Mouse (Mus musculus) forebrain, embryonic 10.5 days (tissue): ENCODE data around the gene H2-Eb1. TPM values are rescaled to one million over a fixed set of nuclear protein-coding genes. Genes with fewer than 3 reads are reported as not detected.

ENCODE experiments used
- DNase-seq: peaks from one replicate; pipeline ENCODE4 v3.0.0-alpha.2; 2017; ENCODE audit warnings: low spot score; ENCODE audit errors: extremely low spot score
- H3K27ac ChIP-seq: fragments of 300-500 bp; sonication (generic); 2 replicates; pipeline ENCODE4 v1.5.1; 2016; ENCODE audit warnings: mild to moderate bottlenecking
- H3K27me3 ChIP-seq: fragments of 300-500 bp; sonication (generic); 2 replicates; pipeline ENCODE4 v1.6.1; 2016; ENCODE audit warnings: mild to moderate bottlenecking; ENCODE audit not compliant: poor library complexity, severe bottlenecking
- H3K36me3 ChIP-seq: fragments of 300-500 bp; sonication (generic); replicated peaks from 2 replicates; pipeline ENCODE4 v1.6.1; 2016; ENCODE audit warnings: mild to moderate bottlenecking, moderate library complexity
- H3K4me1 ChIP-seq: fragments of 300-500 bp; sonication (generic); 2 replicates; pipeline ENCODE4 v1.6.1; 2016
- H3K4me3 ChIP-seq: fragments of 300-500 bp; sonication (generic); 2 replicates; pipeline ENCODE4 v1.5.1; 2016; ENCODE audit warnings: mild to moderate bottlenecking, moderate library complexity
- H3K9me3 ChIP-seq: fragments of 300-500 bp; sonication (generic); 2 replicates; pipeline ENCODE4 v1.6.1; 2016; ENCODE audit warnings: mild to moderate bottlenecking, moderate library complexity
- WGBS: fragments of 180-500 bp; shearing (Covaris S2); methylation state at CpG from one replicate; pipeline ENCODE4 v1.1.7; 2016; 5-methylcytosine and 5-hydroxymethylcytosine counted together
- polyA plus RNA-seq: library from polyadenylated mRNA; unstranded; fragments of >200 nt; fragmentation: Nextera tagmentation; extraction: Ambion mirVana; gene quantifications from 2 replicates; pipeline ENCODE4 v1.2.1, GENCODE M21; 2016

H2-Eb1 gene
- polyA plus RNA-seq, 1 experiment from 2014 or later, result 1.0 TPM

GRCm38 (mm10) chr17:34344882-34345281 is 39.2 kb downstream of the H2-Eb1 start:
- no peaks in the 10 kb centered on the region for H3K9me3 ChIP-seq
- H3K36me3 ChIP-seq, result no peaks in the 10 kb centered on the region
- H3K27me3 ChIP-seq, result no peaks in the 10 kb centered on the region
- WGBS, result 94% methylated on average over 4 of the region's 4 CpGs
- no peak overlapping the region for H3K27ac ChIP-seq
- no peaks in the 10 kb centered on the region for H3K4me1 ChIP-seq
- H3K4me3 ChIP-seq, result no peak overlapping the region
- DNase-seq, result no peak

DNA sequence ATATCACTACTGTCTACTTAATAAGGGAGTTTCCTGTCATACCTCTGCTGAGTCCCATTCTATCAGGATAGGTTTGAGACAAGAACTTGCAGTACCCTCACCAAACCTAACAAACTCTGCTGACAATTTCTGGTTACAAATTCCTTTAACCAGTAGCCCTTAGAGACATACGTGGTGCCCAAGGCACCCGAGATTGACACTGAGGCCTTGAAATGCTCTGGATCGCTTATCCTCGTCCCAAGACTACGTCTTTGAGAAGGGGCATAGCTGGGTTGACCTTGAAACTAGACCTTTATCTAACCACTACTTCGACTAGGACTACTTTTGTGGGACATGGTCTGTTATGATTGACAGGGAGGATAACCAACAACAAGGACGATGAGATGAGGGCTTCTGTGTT is 39.8 kb downstream of the H2-Eb1 start:
- 88% methylated on average over 7 of the region's 7 CpGs for WGBS
- Histone ChIP-seq H3K4me1 (no peaks in the 10 kb centered on the region), H3K27ac (no peak overlapping the region), H3K27me3 (no peaks in the 10 kb centered on the region), H3K36me3 (no peaks in the 10 kb centered on the region), H3K9me3 (no peaks in the 10 kb centered on the region), H3K4me3 (no peak overlapping the region)
- no peak for DNase-seq

- no peaks in the 10 kb centered on the region for H3K27me3 ChIP-seq
- no peak for DNase-seq
- H3K4me3 ChIP-seq, result no peak overlapping the region
- no peaks in the 10 kb centered on the region for H3K36me3 ChIP-seq
- H3K27ac ChIP-seq, result no peak overlapping the region
- H3K4me1 ChIP-seq, result no peaks in the 10 kb centered on the region
- H3K9me3 ChIP-seq, result no peaks in the 10 kb centered on the region
- 78% methylated on average over 3 of the region's 3 CpGs for WGBS
Observed at GRCm38 (mm10) chr17:34346041-34346440, 40.4 kb downstream of the H2-Eb1 start.

DNA sequence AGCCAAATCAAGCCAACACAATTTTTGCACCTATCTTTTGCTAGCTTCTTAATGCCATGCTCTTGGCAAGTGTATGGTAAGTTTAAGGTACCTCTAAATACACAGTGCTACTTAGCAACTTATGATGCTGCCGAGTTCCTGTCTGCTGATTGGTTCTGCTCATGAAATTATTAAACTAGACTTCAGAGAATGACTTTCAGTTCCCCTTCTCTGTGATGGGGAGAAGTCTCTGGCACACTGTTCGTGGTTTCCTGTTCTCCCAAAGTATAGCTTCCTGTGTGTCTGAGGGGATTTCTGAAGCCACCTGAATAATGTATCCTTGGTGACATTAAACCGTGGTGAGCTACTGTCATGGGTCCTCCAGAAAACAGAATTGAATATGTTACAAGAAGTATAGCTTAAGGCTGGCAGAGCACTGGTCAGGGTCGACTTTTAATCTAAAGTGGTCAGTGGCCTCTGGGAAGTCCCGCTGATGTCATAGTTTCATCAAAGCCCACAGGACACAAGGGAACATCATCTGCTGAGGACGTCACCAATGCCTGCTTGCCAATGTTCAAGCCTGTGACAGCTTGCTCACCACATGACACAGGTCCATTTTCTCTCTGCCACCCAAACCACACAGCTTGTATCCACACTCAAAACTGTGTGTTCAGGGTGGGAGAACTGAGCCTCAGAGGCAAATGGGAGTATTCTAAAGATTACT is 42.1 kb downstream of the H2-Eb1 start:
- no peaks in the 10 kb centered on the region for H3K27me3 ChIP-seq
- H3K9me3 ChIP-seq, result no peaks in the 10 kb centered on the region
- no peak overlapping the region for H3K27ac ChIP-seq
- H3K36me3 ChIP-seq, result no peaks in the 10 kb centered on the region
- no peaks in the 10 kb centered on the region for H3K4me1 ChIP-seq
- DNase-seq, result no peak
- WGBS, result 77% methylated on average over 6 of the region's 6 CpGs
- H3K4me3 ChIP-seq, result no peak overlapping the region

DNA sequence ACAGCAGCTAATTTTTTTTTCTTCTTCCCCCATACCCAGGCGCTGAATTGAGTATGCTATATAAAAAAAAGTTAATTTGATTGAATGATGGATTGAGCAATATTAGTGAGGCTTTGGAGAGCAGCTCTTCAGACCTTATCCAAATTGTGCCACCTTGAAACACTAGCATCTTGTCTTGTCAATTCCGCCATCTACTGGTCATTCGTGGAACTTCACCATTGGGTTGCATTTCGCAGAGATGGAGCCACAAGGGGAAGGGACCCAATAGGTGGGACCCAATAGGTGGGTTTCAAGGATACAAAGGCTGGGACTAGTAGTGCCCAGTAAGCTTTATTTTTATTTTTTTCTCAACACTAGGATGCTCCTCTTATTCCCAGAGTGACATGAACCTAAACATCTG is 43.8 kb downstream of the H2-Eb1 start:
- Histone ChIP-seq H3K4me1 (no peaks in the 10 kb centered on the region), H3K4me3 (no peak overlapping the region), H3K27me3 (no peaks in the 10 kb centered on the region), H3K27ac (no peak overlapping the region), H3K9me3 (no peaks in the 10 kb centered on the region), H3K36me3 (no peaks in the 10 kb centered on the region)
- peak; percentile 62 for DNase-seq
- WGBS, result 5% methylated on average over 4 of the region's 4 CpGs

DNA sequence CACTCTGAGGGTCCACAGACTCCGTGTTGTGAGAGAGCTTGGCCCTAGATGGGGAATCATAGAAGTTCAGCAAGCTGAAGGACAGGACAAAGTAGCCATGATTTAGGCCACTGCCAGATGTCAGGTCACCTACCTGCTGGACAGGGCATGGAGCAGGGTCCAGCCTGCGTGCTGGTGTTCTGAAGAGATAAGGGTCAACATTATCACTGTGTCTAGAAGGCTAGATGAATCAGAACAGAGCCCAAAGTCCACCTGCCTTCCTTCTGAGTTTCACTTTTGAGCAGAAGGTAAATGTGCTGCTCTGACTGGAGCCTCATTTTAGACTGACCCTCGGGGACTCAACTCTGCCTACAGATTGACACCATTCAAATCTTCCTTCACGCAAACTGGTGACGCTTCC is 48.9 kb downstream of the H2-Eb1 start, which contains the start of gene Btnl2:
Gene Btnl2 (plus strand): TSS at position 284 of the 400 bp plus-strand sequence.
- Histone ChIP-seq H3K9me3 (no peaks in the 10 kb centered on the region), H3K27ac (no peak within 1 kb of the TSS), H3K4me1 (no peaks in the 10 kb centered on the region), H3K36me3 (no peaks in the 10 kb centered on the region), H3K27me3 (no peaks in the 10 kb centered on the region), H3K4me3 (no peak within 1 kb of the TSS)
- WGBS, result 90% methylated on average over 5 of the region's 5 CpGs
- DNase-seq, result no peak

DNA sequence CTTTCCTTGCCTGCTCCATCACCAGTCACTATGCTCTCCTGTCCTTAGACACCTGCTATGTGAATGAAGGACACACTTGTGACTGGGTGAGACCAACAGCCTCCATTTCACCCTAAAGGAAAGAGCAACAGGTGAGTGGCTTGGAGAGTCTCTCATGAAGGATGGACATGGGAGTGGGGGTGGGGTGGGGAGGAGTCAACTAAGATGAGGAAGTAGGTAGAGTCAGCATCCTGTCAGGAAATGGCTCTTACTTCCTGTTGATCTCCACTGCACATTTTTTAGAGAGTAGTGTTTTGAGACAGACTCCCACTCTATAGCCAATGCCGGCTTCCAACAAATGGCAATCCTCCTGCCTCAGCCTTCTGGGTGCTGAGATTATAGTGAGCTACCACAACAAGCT is 49.3 kb downstream of the H2-Eb1 start:
- no peak overlapping the region for H3K27ac ChIP-seq
- H3K27me3 ChIP-seq, result no peaks in the 10 kb centered on the region
- no peaks in the 10 kb centered on the region for H3K9me3 ChIP-seq
- no peaks in the 10 kb centered on the region for H3K4me1 ChIP-seq
- H3K36me3 ChIP-seq, result no peaks in the 10 kb centered on the region
- no peak for DNase-seq
- WGBS, result 91% methylated on average over 1 of the region's 1 CpGs
- H3K4me3 ChIP-seq, result no peak overlapping the region

DNA sequence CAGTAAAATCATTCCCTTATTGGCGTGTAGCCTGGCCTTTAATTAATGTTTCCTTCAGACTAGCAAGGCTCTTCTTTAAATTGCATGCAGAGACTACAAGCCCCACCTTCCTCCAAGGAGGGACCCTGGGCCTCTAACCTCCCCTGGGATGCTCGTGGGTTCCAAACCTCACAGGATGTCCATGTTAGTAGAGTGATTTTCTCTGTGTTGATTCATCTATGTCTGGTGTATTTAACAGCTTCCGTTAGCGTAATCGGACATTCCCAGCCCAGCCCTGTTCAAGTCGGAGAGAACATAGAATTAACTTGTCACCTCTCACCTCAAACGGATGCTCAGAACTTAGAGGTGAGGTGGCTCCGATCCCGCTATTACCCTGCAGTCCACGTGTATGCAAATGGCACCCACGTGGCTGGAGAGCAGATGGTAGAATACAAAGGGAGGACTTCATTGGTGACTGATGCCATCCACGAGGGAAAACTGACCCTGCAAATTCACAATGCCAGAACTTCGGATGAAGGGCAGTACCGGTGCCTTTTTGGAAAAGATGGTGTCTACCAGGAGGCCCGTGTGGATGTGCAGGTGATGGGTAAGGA is 57.4 kb downstream of the H2-Eb1 start:
- no peak for DNase-seq
- Histone ChIP-seq H3K4me1 (no peaks in the 10 kb centered on the region), H3K9me3 (no peaks in the 10 kb centered on the region), H3K27me3 (no peaks in the 10 kb centered on the region), H3K27ac (no peak overlapping the region), H3K36me3 (no peaks in the 10 kb centered on the region), H3K4me3 (no peak overlapping the region)
- WGBS, result 85% methylated on average over 15 of the region's 15 CpGs

GRCm38 (mm10) chr17:34363676-34364310 is 58.1 kb downstream of the H2-Eb1 start:
- 86% methylated on average over 3 of the region's 3 CpGs for WGBS
- no peaks in the 10 kb centered on the region for H3K9me3 ChIP-seq
- H3K4me3 ChIP-seq, result no peak overlapping the region
- no peaks in the 10 kb centered on the region for H3K4me1 ChIP-seq
- H3K27ac ChIP-seq, result no peak overlapping the region
- DNase-seq, result no peak
- no peaks in the 10 kb centered on the region for H3K27me3 ChIP-seq
- no peaks in the 10 kb centered on the region for H3K36me3 ChIP-seq

GRCm38 (mm10) chr17:34365031-34365430 is 59.4 kb downstream of the H2-Eb1 start:
- Histone ChIP-seq H3K27ac (no peak overlapping the region), H3K4me3 (no peak overlapping the region), H3K4me1 (no peaks in the 10 kb centered on the region), H3K27me3 (no peaks in the 10 kb centered on the region), H3K36me3 (no peaks in the 10 kb centered on the region), H3K9me3 (no peaks in the 10 kb centered on the region)
- no peak for DNase-seq
- WGBS, result 82% methylated on average over 10 of the region's 10 CpGs

Other genes with a start within 250 kb of the H2-Eb1 start
- 0.12 and 0.43 TPM in 2 replicates for gene H2-Oa, start 213.5 kb upstream of the H2-Eb1 start, polyA plus RNA-seq
- 4.5 and 6.9 TPM in 2 replicates for gene H2-DMa, start 186.3 kb upstream of the H2-Eb1 start, polyA plus RNA-seq
- gene Brd2, start 183.2 kb upstream of the H2-Eb1 start, polyA plus RNA-seq, result 121 and 134 TPM in 2 replicates
- gene H2-DMb2, start 162.6 kb upstream of the H2-Eb1 start, polyA plus RNA-seq, result 0.16 and 0.26 TPM in 2 replicates
- 0.24 and 0.81 TPM in 2 replicates for gene H2-DMb1, start 152.8 kb upstream of the H2-Eb1 start, polyA plus RNA-seq
- 1.4 and 1.7 TPM in 2 replicates for gene Tap1, start 118.3 kb upstream of the H2-Eb1 start, polyA plus RNA-seq
- gene Psmb9, start 118.1 kb upstream of the H2-Eb1 start, polyA plus RNA-seq, result 0.79 and 1.3 TPM in 2 replicates
- gene Psmb8, start 108.1 kb upstream of the H2-Eb1 start, polyA plus RNA-seq, result 1.2 and 1.3 TPM in 2 replicates
- 0.18 and 0.60 TPM in 2 replicates for gene Tap2, start 102.3 kb upstream of the H2-Eb1 start, polyA plus RNA-seq
- gene H2-Ob, start 67.0 kb upstream of the H2-Eb1 start, polyA plus RNA-seq, result not detected in 2 replicates
- 9.8 and 12.5 TPM in 2 replicates for gene H2-Ab1, start 48.2 kb upstream of the H2-Eb1 start, polyA plus RNA-seq
- gene H2-Aa, start 18.0 kb upstream of the H2-Eb1 start, polyA plus RNA-seq, result 0.17 TPM in 1 of 2 replicates, not detected in the other
- not detected in 2 replicates for gene H2-Eb2, start 19.8 kb downstream of the H2-Eb1 start, polyA plus RNA-seq
- not detected in 2 replicates for gene Btnl2, start 49.0 kb downstream of the H2-Eb1 start, polyA plus RNA-seq
- not detected in 2 replicates for gene Btnl1, start 71.3 kb downstream of the H2-Eb1 start, polyA plus RNA-seq
- gene BC051142, start 93.0 kb downstream of the H2-Eb1 start, polyA plus RNA-seq, result 1.3 and 1.6 TPM in 2 replicates
- not detected in 2 replicates for gene Btnl4, start 171.5 kb downstream of the H2-Eb1 start, polyA plus RNA-seq
- not detected in 2 replicates for gene Btnl6, start 211.5 kb downstream of the H2-Eb1 start, polyA plus RNA-seq